Mouse (Mus musculus): Measurements from ENCODE around the gene Nlgn3.

Nlgn3 gene

GRCm38 (mm10) chrX:101299055-101299454 is at the start of gene Nlgn3:
TSS of gene Nlgn3 (plus strand) at chrX:101299168.
- DNase-seq: peak; percentile 37

- DNase-seq: peak; percentile 89
Observed at GRCm38 (mm10) chrX:101253952-101254729, 44.8 kb upstream of the Nlgn3 start, which contains the start of gene Foxo4. TSS of gene Foxo4 (plus strand) at chrX:101254528.

- DNase-seq: no peak
Observed at GRCm38 (mm10) chrX:101254740-101255139, 44.2 kb upstream of the Nlgn3 start.

GRCm38 (mm10) chrX:101256603-101257002 is 42.4 kb upstream of the Nlgn3 start:
- no peak for DNase-seq

GRCm38 (mm10) chrX:101260441-101261325 is 38.3 kb upstream of the Nlgn3 start:
- no peak for DNase-seq

GRCm38 (mm10) chrX:101263892-101264291 is 35.1 kb upstream of the Nlgn3 start, which contains the start of gene Gm614:
TSS of gene Gm614 (minus strand) at chrX:101263992.
- DNase-seq: no peak

- no peak for DNase-seq
Observed at GRCm38 (mm10) chrX:101266631-101267030, 32.3 kb upstream of the Nlgn3 start.

GRCm38 (mm10) chrX:101268025-101268754 is 30.8 kb upstream of the Nlgn3 start, which contains the start of gene Il2rg:
TSS of gene Il2rg (minus strand) at chrX:101268255.
- DNase-seq: no peak

- DNase-seq: no peak
Observed at GRCm38 (mm10) chrX:101268755-101269124, 30.2 kb upstream of the Nlgn3 start, which contains the start of gene Gm20489. TSS of gene Gm20489 (minus strand) at chrX:101269023.

- no peak for DNase-seq
Observed at GRCm38 (mm10) chrX:101273410-101273809, 25.6 kb upstream of the Nlgn3 start.

GRCm38 (mm10) chrX:101273875-101274738 is 24.9 kb upstream of the Nlgn3 start, which contains the start of gene Med12:
TSS of gene Med12 (plus strand) at chrX:101274030.
- peak; percentile 86 for DNase-seq

- no peak for DNase-seq
Observed at GRCm38 (mm10) chrX:101282813-101283212, 16.2 kb upstream of the Nlgn3 start.

- peak; percentile 22 for DNase-seq
Observed at GRCm38 (mm10) chrX:101285534-101285933, 13.4 kb upstream of the Nlgn3 start.

GRCm38 (mm10) chrX:101285953-101286670 is 12.9 kb upstream of the Nlgn3 start:
- no peak for DNase-seq

GRCm38 (mm10) chrX:101287543-101287942 is 11.4 kb upstream of the Nlgn3 start:
- no peak for DNase-seq

GRCm38 (mm10) chrX:101288432-101288831 is 10.5 kb upstream of the Nlgn3 start:
- DNase-seq: no peak

- no peak for DNase-seq
Observed at GRCm38 (mm10) chrX:101289037-101289436, 9.9 kb upstream of the Nlgn3 start.

- no peak for DNase-seq
Observed at GRCm38 (mm10) chrX:101290111-101290510, 8.9 kb upstream of the Nlgn3 start.

GRCm38 (mm10) chrX:101299473-101300426 is 782 bp downstream of the Nlgn3 start:
- no peak for DNase-seq
